Mouse (Mus musculus) midbrain, embryonic 13.5 days (tissue): ENCODE data around the gene Esyt1. TPM values are rescaled to one million over a fixed set of nuclear protein-coding genes. Genes with fewer than 3 reads are reported as not detected.
A peak's percentile ranks its signal among the peaks of the same experiment; 100 is the strongest.
"Not testable (repeated sequence)": the region's sequence is repeated elsewhere in the genome, so short reads cannot be mapped to it uniquely, and the experiment has no call there.

Source experiments
- ATAC-seq: fragments of 200-750 bp; cut with Nextera tagmentation; 2 replicates; pipeline ENCODE4 v1.8.0; 2017; ENCODE audit warnings: mild to moderate bottlenecking, moderate TSS enrichment, moderate library complexity
- H3K27ac ChIP-seq: fragments of 300-500 bp; sonication (generic); 2 replicates; pipeline ENCODE4 v1.5.1; 2015; ENCODE audit warnings: inconsistent platforms, mild to moderate bottlenecking, moderate library complexity
- H3K27me3 ChIP-seq: fragments of 300-500 bp; sonication (generic); 2 replicates; pipeline ENCODE4 v1.6.1; 2015; ENCODE audit warnings: mild to moderate bottlenecking, inconsistent platforms
- H3K36me3 ChIP-seq: fragments of 300-500 bp; sonication (generic); 2 replicates; pipeline ENCODE4 v1.6.1; 2015; ENCODE audit warnings: mild to moderate bottlenecking, inconsistent platforms
- H3K4me1 ChIP-seq: fragments of 300-500 bp; sonication (generic); replicated peaks from 2 replicates; pipeline ENCODE4 v1.6.1; 2015; ENCODE audit warnings: inconsistent platforms
- H3K4me2 ChIP-seq: fragments of 300-500 bp; sonication (generic); replicated peaks from 2 replicates; pipeline ENCODE4 v1.6.1; 2015; ENCODE audit warnings: moderate library complexity, mild to moderate bottlenecking, inconsistent platforms
- H3K4me3 ChIP-seq: fragments of 300-500 bp; sonication (generic); replicated peaks from 2 replicates; pipeline ENCODE4 v1.5.1; 2015; ENCODE audit warnings: mild to moderate bottlenecking, inconsistent platforms
- H3K9ac ChIP-seq: fragments of 300-500 bp; sonication (generic); replicated peaks from 2 replicates; pipeline ENCODE4 v1.6.1; 2015; ENCODE audit warnings: mild to moderate bottlenecking, inconsistent platforms
- H3K9me3 ChIP-seq: fragments of 300-500 bp; sonication (generic); 2 replicates; pipeline ENCODE4 v1.6.1; 2016; ENCODE audit warnings: mild to moderate bottlenecking, inconsistent platforms
- WGBS: fragments of 180-500 bp; shearing (Covaris S2); methylation state at CpG from one replicate; pipeline ENCODE4 v1.1.7; 2015; 5-methylcytosine and 5-hydroxymethylcytosine counted together
- polyA plus RNA-seq: library from polyadenylated mRNA; unstranded; fragments of >200 nt; fragmentation: Nextera tagmentation; extraction: Ambion mirVana; gene quantifications from 2 replicates; pipeline ENCODE4 v1.2.1, GENCODE M21; 2015

The Esyt1 gene
- polyA plus RNA-seq, 1 experiment from 2014 or later = 13.7 TPM

DNA sequence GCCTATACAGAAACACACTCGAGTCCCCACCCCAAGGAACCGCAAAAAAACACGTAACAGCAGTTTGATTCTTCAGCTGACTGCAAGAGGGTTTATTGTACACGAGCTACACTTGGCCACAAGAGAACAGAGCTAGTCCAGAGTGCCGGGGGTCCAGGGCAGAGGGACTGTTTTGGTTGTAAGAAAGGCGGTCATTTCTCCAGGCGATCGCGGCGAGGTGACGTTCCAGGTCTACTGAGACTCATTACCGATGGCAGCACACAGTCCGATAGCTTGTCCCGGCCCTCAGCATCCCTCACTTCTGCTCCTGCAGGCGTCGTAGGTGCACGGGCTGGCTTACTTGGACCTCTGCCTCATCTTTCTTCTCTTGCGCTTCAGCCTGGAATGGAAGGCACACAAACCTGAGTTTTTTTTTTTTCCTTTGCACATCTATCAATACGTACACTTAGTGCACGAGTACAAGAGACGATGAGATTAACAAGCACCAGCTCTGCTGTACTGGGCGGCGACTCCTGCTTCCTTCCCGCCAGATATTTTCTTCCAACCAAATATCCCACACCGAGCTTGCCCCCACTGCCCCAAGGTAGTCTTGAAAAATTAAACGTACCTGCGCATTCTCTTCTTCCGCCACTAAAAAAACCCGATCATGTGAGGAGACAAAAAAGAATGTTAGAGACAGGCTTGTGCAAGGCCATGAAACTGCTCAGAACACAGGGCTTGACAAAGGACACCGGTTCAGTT lies 22.6 kb upstream of the Esyt1 start:
- not testable (repeated sequence) for H3K27me3 ChIP-seq, H3K9me3 ChIP-seq, ATAC-seq
- peaks cover 25% of the 10 kb centered on the region for H3K4me1 ChIP-seq
- H3K9ac ChIP-seq = peak overlapping the region; percentile 95
- WGBS = under 1% methylated on average over 22 of the region's 30 CpGs
- H3K4me3 ChIP-seq = peak overlapping the region; percentile 85
- peak overlapping the region; percentile 78 for H3K4me2 ChIP-seq
- H3K36me3 ChIP-seq = peaks cover 26% of the 10 kb centered on the region
- H3K27ac ChIP-seq = peak overlapping the region; percentile 96

DNA sequence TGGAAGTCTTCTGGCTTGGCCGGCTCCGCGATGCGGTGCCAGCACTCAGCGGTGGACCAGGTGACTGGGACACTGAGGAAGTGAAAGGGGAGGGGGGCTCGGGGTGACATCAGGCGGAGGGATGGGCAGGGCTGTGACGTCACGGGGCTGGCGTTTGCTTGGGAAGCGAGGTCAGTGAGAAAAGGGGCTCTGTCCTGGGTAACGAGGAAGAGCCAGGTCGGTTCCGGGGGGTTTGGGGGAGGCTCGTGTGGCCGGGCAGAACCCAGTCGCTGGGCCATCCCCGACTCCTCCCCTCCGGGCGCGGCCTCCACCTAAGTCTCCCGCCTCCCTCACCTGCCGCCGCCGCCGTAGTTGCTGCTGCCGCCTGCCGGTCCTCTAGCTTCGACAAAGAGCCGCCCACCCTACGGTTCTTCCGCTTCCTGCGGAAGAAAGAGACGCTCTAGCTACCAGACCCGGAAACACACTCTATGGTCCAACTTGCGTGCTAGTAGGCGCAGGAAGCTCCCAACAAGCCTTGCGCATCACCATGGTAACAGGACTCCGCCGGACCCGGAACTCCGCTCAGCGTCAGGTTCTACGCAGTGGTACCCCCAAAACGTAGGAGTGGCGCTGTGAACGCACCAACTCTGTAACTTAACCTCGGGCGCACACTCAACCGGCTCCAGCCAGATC lies 21.8 kb upstream of the Esyt1 start, which contains the start of gene Zc3h10:
Zc3h10 (minus strand) TSS at position 414 of the 672 bp plus-strand sequence.
- under 1% methylated on average over 50 of the region's 50 CpGs for WGBS

DNA sequence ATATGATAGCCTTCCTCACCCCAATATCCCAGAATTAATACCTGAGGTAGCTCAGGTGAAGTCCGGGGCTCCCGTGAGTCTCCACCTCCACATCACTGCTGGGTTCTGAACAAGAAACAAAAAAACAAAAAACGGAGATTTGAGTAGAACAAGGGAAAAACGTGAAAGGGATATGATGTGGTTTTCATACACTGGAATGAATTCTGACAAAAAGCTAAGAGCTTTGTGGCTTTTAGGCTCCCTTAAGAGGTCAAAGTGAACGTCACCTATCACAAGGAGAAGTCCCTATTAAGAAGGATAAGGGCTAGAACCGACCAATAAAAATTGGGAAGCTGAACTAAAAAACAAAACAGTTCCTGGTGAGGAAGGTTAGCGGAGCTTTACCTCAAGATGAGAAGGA lies 21.1 kb upstream of the Esyt1 start:
- Histone ChIP-seq H3K4me1 (peaks cover 29% of the 10 kb centered on the region), H3K9me3 (no peaks in the 10 kb centered on the region)
- ATAC-seq = no peak

More for the DNA sequence above, 21.8 kb upstream of the Esyt1 start, which contains the start of gene Zc3h10:
- Histone ChIP-seq H3K9ac (peak within 1 kb of the TSS; percentile 95), H3K27ac (peak within 1 kb of the TSS; percentile 96), H3K9me3 (no peaks in the 10 kb centered on the region), H3K36me3 (peaks cover 32% of the 10 kb centered on the region), H3K4me2 (peak within 1 kb of the TSS; percentile 78), H3K27me3 (no peaks in the 10 kb centered on the region), H3K4me1 (peaks cover 29% of the 10 kb centered on the region), H3K4me3 (peak within 1 kb of the TSS; percentile 85)
- peak; percentile 90 for ATAC-seq

DNA sequence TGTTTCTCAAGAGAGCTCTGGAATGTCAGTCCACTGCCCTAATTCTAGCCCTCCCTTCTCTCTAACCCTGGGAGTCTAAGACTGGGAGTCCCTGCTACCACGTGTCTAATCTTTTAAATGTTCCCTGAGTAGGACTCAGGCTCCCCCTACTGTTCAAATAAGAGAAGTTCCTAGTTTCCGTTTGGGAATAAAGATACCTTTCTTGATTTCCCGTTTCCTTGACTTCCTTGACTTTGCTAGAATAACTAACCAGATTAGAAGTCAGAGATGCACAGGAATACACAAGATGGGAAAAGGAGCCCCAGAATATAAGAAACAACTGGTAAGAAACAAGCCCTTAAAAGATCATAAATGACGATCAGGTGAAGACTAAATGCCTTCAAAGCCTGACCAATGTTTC lies 20.7 kb upstream of the Esyt1 start:
- 18% methylated on average over 4 of the region's 4 CpGs for WGBS
- H3K4me1 ChIP-seq = peaks cover 29% of the 10 kb centered on the region
- H3K9ac ChIP-seq = peak overlapping the region; percentile 95
- H3K27ac ChIP-seq = no peak overlapping the region
- H3K4me3 ChIP-seq = peak overlapping the region; percentile 85
- no peaks in the 10 kb centered on the region for H3K27me3 ChIP-seq
- peaks cover 38% of the 10 kb centered on the region for H3K36me3 ChIP-seq
- H3K4me2 ChIP-seq = peak overlapping the region; percentile 78
- no peaks in the 10 kb centered on the region for H3K9me3 ChIP-seq
- no peak for ATAC-seq

More for the DNA sequence above, 21.1 kb upstream of the Esyt1 start:
- WGBS = 27% methylated on average over 7 of the region's 7 CpGs
- Histone ChIP-seq H3K4me2 (peak overlapping the region; percentile 78), H3K27me3 (no peaks in the 10 kb centered on the region), H3K36me3 (peaks cover 36% of the 10 kb centered on the region), H3K9ac (peak overlapping the region; percentile 95), H3K27ac (peak overlapping the region; percentile 96), H3K4me3 (peak overlapping the region; percentile 85)

DNA sequence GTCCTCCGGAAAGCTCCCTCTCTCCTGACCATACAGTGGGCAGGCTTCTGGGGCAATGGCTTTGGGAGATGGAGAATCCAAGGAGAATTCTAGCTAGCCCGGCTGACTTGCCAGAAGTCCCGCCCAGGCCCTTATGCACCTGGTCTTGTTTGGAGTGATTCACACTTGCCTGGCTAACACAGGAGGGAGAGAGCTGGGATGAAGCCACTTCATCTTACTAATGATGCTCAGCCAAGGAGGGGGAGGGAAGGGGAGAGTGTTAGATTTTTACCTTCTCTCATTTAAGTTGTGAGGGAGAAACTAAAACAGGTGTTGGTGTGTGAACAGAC lies 19.9 kb upstream of the Esyt1 start:
- no peak overlapping the region for H3K4me3 ChIP-seq
- H3K27ac ChIP-seq = no peak overlapping the region
- H3K27me3 ChIP-seq = no peaks in the 10 kb centered on the region
- ATAC-seq = no peak
- peaks cover 29% of the 10 kb centered on the region for H3K4me1 ChIP-seq
- WGBS = 96% methylated on average over 3 of the region's 3 CpGs
- H3K9ac ChIP-seq = no peak overlapping the region
- no peak overlapping the region for H3K4me2 ChIP-seq
- H3K9me3 ChIP-seq = no peaks in the 10 kb centered on the region
- peaks cover 44% of the 10 kb centered on the region for H3K36me3 ChIP-seq

DNA sequence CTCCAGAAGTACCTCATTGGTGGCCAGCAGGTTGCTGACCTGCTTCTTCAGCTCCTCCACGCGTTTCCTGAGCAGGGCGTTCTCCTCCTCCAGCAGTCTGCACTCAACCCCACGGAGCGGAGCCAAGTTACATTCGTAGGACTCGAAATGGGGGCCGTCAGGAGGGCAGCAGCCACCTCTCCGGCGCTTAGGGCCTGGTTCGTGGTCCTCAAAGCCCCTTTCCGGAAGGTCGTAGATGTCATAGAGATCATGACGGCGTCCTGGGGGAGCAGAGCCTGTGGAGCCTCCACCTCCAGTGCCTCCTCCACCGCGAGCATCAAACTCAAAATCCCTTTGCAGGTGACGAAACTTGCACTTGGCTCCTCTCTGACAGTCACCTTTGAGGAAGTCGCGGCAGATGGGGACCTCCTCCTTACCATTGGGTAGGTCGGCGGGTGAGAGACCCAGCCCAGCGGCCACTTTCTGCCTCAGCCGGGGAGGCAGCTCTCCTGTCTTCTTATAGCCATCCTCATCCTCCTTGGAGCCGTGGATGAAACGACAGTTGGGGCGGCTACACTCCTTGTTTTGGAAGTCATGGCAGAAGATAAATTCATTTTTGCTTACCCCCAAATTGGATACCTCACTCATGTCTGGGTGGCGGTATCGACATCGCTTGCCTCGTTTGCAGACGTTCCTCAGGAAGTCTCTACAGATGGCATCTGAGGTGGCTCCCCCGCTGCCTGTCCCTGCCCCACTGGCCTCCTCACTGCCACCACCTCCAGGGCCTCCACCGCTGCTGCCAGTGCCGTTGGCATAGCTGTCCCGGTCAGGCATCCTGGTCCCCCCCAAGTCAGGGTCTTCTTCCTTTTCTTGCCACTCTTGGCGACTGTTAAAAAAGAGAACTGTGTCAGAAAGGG lies 19.3 kb upstream of the Esyt1 start:
- H3K27ac ChIP-seq = no peak overlapping the region
- peaks cover 44% of the 10 kb centered on the region for H3K36me3 ChIP-seq
- no peaks in the 10 kb centered on the region for H3K27me3 ChIP-seq
- WGBS = 94% methylated on average over 37 of the region's 37 CpGs
- H3K9me3 ChIP-seq = no peaks in the 10 kb centered on the region
- no peak overlapping the region for H3K4me3 ChIP-seq
- no peak overlapping the region for H3K4me2 ChIP-seq
- no peak for ATAC-seq
- peaks cover 29% of the 10 kb centered on the region for H3K4me1 ChIP-seq
- no peak overlapping the region; the same call in 1 of the 2 replicates for H3K9ac ChIP-seq

DNA sequence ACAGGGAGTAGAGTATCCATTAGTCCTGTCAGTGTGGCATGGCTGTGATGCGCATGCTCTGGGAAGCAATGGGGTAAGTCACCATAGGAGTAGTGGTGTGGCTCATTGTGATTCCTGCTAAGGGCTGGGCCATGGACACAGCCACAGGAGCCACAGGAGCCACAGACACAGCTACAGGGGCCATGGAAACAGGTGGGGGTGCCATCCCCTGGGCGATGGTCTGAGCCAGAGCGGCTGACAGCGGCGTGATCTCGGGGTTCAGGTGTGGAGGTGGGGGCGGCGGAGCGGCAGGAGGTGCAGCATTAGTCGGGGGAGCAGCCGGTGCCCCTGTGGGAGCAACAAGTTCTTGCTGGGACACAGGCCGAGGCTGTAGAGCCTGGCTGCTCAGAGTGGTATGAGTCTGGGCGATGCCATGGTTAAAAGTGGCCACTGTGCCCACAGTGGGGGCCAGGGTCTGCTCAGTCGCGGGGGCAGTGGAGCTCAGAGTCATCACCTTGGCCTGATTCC lies 18.5 kb upstream of the Esyt1 start:
- WGBS = 98% methylated on average over 15 of the region's 15 CpGs
- Histone ChIP-seq H3K27ac (no peak overlapping the region), H3K4me2 (no peak overlapping the region), H3K4me3 (no peak overlapping the region), H3K9me3 (no peaks in the 10 kb centered on the region), H3K9ac (no peak overlapping the region; the same call in 1 of the 2 replicates), H3K36me3 (peaks cover 44% of the 10 kb centered on the region), H3K27me3 (no peaks in the 10 kb centered on the region), H3K4me1 (peaks cover 29% of the 10 kb centered on the region)
- ATAC-seq = no peak

DNA sequence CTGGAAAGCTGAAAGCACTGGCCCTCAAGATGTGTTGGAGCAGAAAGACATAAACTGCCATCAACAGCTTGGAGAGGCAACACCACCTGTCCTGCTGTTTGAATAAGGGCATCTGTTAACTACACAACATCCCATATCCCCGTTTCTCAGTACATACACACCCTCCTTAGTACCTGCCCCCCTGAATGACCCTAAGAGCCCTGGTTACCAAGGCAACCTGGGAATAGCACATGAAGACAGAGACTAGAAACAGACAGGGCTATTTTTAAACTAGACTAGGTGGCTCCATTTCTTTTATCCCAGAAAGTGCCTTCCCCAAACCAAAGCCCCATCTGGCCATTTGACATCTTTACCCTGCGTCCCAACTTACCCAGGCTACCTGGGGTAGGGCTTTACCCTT lies 17.4 kb upstream of the Esyt1 start:
- no peaks in the 10 kb centered on the region for H3K27me3 ChIP-seq
- peaks cover 44% of the 10 kb centered on the region for H3K36me3 ChIP-seq
- H3K27ac ChIP-seq = no peak overlapping the region
- H3K9me3 ChIP-seq = no peaks in the 10 kb centered on the region
- H3K4me3 ChIP-seq = no peak overlapping the region
- 79% methylated on average over 2 of the region's 2 CpGs for WGBS
- H3K4me2 ChIP-seq = no peak overlapping the region
- no peak for ATAC-seq
- H3K9ac ChIP-seq = no peak overlapping the region
- H3K4me1 ChIP-seq = peaks cover 29% of the 10 kb centered on the region

DNA sequence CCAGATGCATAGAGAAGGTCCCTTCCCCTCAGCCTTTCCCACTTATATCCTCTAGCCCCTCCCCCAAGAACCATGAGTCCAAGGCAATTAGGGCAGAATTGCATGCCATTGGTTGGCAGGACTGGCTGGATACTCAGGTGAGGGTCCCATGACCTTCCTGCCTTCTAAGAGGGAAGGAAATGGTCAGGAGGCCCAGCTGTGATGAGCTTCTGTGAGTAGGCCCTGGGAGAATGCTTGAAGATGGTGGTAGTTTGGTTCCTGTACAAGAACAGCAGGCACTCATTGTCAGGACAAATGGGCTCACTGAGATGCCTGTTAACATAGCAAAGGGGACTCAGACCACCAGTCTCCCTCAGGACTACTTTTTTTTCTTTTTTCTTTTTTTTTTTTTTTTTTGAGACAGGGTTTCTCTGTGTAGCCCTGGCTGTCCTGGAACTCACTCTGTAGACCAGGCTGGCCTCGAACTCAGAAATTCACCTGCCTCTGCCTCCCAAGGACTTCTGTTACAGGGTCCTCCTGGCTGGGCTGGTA lies 12.7 kb upstream of the Esyt1 start:
- Histone ChIP-seq H3K36me3 (peaks cover 20% of the 10 kb centered on the region), H3K27ac (no peak overlapping the region), H3K9ac (no peak overlapping the region), H3K27me3 (no peaks in the 10 kb centered on the region), H3K9me3 (no peaks in the 10 kb centered on the region), H3K4me2 (no peak overlapping the region), H3K4me3 (no peak overlapping the region), H3K4me1 (peaks cover 15% of the 10 kb centered on the region)
- ATAC-seq = no peak
- WGBS = 75% methylated on average over 1 of the region's 1 CpGs

DNA sequence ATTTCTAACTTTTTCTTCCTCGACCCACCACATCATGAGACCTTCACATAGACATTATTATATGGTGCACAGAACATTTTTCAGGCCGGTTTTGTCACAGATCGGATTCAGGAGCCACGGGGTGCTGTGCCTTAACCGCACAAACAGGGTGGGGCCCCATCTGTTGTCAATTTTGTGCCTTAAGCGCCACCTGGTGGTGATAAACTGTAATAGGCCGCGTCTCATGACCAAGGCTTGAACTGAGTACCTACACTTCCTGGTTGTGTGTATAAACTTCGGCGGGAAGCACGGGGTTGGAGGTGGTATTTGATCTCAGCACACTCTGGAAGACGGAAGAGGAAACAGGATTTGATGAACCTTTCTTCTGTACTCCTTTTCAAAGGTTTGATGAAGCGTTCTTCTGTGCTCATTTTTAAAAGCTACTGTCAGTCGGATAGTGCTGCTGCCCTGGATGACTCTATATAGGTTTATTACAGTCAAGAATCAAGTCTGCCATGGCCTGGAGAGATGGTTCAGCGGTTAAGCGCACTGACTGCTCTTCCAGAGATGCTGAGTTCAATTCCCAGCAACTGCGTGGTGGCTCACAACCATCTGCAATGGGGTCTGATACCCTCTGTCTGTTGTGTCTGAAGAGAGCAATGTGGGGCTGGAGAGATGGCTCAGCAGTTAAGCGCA lies 10.7 kb upstream of the Esyt1 start:
- peaks cover 6% of the 10 kb centered on the region; the same call in 1 of the 2 replicates for H3K36me3 ChIP-seq
- H3K27me3 ChIP-seq = no peaks in the 10 kb centered on the region
- 0 out of 2 replicates have a peak overlapping the region, but pooled peaks have one; percentile 14 for H3K9ac ChIP-seq
- H3K27ac ChIP-seq = no peak overlapping the region
- peak; percentile 90 for ATAC-seq
- H3K4me3 ChIP-seq = peak overlapping the region; percentile 24
- WGBS = 17% methylated on average over 18 of the region's 18 CpGs
- peaks cover 9% of the 10 kb centered on the region for H3K4me1 ChIP-seq
- H3K4me2 ChIP-seq = peak overlapping the region; percentile 43
- no peaks in the 10 kb centered on the region for H3K9me3 ChIP-seq
